Mouse (Mus musculus) heart, postnatal 36 days (tissue): ENCODE measurements around the gene Gm20388. TPM values are rescaled to one million over a fixed set of nuclear protein-coding genes. Genes with fewer than 3 reads are reported as not detected.

ENCODE experiments used
- DNase-seq, 2 experiments: peaks; one replicate each; pipeline ENCODE4 v3.0.0; 2021 to 2022
- intact Hi-C: fragments of 180-260 bp; cut with DNase I; formaldehyde crosslinking; loops from one replicate; pipeline ENCODE4 v1.15.1; 2025
- total RNA-seq, 2 experiments: library from RNA; stranded (reverse); gene quantifications; 2 replicates each; pipeline ENCODE4 v1.2.3; 2021

Gene Gm20388
- total RNA-seq, 2 experiments from 2014 or later: 3.5 to 4.9 TPM

DNA sequence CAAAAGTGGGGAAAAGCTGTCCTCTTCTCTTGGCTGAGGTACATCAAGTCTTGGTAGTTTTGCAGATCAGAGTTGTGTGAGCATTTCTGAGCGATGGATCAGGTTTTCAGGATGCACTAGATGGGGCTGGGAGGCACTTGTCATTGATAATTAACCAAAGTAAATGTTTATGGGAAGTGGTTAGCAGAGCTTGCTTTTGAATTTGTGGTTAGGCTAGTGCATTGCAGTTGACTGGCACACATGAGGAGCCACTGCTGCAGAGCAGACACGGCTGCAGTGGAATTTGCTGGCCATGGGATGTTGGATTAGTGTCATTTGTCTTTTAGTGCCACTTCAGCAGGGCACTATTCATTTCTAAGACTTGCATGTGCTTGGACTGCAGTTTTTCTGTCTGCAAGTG, 3.5 kb downstream of the Gm20388 start:
- intact Hi-C loops: no loop called here
- no peak for DNase-seq

DNA sequence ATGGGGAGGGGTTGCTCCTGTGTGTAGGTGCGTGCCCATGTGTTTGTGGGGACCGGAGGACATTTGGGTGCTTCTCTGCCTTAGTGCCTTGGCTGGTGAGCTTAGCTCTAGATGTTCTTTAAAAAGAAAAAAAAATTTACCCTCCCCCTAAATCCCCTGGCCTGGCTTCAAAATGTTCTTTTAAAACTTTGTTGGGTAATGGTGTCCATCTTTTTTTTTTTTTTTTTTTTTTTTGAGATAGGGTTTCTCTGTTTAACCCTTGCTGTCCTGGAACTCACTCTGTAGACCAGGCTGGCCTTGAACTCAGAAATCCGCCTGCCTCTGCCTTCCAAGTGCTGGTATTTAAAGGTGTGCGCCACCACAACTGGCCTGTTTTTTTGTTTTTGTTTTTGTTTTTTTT, 4.7 kb downstream of the Gm20388 start:
- intact Hi-C loops: no loop called here
- DNase-seq: no peak

DNA sequence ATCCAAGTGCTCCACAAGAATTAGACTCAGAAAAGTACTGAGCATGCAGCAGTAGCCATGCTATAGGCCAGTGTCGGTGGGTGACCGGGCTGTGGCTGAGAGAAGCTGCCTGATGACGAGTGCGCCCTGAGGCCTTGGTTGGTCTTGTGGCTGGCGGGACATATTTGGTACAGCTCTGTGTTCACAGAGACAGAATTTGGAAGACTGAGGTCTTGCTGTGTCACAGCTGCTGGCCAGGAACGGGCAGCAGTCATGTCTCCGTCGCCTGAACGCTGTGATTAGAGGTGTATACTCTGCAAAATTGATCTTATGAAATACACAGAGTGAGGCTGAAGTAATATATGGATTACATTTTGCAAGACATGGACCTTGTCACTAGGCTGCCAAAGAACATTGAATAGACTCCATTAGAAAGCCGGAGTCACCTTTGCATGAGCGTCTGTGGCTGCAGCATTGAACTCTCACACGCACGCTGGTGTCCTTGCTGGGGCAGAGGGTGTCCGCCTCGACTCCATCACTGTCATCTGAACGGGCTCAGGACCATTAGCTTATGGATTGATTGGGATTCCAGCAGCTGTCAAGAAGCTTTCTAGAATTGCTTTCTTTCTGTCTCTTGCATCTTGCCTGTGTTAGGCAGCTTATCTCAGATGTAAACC, 5.7 kb downstream of the Gm20388 start:
- DNase-seq: no peak
- intact Hi-C loops: no loop called here

DNA sequence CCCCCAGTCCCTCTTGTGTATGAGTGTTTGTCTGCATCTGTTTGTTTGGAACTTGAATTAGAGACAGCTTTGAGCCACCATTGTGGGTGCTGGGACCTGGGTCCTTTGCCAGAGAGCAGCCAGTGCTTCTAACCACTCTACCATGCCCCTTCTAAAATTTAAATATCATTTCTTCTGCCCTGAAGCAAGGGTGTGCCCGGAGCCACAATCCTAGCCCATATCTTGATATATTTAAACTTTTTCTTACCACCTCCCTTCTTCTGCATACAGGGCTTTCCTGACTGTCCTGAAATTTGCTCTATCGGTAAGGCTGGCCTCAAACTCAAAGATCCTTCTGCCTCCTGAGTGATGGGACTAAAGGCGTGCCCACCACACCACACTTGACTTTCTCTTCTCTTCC, 6.8 kb downstream of the Gm20388 start:
- no peak for DNase-seq
- intact Hi-C loops: no loop called here

DNA sequence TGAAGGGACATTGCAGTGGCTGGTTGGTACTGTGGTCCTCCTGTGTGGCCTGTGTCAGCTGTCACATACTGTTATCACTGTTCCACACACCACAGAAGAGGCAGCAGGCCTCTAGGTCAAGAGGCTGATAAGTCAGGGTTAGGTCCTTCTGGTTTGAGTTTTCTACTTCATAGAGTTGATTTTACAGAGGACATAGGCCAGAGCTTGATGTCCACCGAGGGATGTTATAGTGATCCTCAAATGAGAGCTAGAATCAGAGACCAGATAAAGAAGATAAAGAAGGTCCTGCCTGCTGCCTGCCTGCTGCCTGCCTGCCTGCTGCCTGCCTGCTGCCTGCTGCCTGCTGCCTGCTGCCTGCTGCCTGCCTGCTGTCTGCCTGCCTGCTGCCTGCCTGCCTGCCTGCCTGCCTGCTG, 7.5 kb downstream of the Gm20388 start:
- no peak for DNase-seq
- intact Hi-C loops: no loop called here

DNA sequence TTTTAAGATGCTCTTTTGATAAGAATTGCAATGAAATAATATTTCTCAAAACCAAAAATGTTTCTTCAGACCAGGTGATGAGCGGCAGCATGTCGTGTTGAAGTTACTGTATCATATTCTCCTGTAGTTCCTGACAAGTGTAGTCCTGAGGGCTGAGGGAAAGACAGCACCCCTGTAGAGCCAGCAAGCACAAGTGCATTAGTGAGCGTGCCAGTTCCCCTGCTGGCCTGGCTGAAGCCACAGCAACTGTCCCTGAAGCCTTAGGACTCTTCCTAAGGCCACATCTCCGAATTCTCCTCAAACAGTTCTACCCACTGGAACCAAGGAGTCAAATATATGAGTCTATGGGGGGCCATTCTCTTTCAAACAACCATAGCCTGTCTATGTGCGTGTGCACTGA, 12.6 kb downstream of the Gm20388 start:
- intact Hi-C loops: no loop called here

DNA sequence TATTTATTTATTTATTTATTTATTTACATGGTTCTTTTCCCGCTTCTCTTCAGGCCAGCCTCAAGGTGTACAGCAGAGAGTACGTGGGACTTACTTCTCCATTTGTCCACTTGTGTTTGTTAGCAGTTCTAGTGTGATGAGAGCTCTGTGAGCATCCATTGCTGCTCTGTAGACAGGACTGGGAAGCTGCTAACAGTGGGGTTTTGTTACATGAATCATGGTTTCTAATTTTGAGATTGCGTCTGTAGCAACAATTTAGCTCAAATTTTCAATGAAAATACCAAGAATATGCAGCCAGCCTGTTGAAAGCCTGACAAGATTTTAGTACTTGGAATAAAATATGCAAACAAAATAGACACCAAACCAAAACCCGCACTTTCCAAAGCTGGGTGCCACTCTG, 14.8 kb downstream of the Gm20388 start:
- no peak for DNase-seq
- intact Hi-C loops: loop anchor here (5.0 kb wide), 1 partner anchor 228 kb away; no protein-coding TSS in a partner anchor

More for the DNA sequence above, 12.6 kb downstream of the Gm20388 start:
- no peak for DNase-seq

DNA sequence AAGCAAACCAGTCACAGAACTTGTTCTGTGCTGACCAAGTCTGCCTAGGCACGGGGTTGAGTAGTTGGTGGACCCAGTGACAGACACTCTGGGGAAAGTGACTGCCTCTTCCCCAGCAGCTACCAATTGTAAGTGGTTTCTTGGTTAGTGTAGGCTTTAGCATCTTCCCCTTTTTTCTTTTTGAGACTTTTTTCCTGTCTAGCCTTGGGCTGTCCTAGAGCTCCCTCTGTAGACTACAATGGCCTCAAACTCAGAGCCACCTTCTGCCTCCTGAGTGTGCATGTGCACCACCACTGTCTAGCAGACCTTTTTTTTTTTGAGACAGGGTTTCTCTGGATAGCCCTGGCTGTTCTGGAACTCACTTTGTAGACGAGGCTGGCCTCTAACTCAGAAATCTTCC, 15.8 kb downstream of the Gm20388 start:
- no peak for DNase-seq
- intact Hi-C loops: loop anchor here (2.0 to 5.0 kb wide), 2 partner anchors 40 to 229 kb away; no protein-coding TSS in a partner anchor

DNA sequence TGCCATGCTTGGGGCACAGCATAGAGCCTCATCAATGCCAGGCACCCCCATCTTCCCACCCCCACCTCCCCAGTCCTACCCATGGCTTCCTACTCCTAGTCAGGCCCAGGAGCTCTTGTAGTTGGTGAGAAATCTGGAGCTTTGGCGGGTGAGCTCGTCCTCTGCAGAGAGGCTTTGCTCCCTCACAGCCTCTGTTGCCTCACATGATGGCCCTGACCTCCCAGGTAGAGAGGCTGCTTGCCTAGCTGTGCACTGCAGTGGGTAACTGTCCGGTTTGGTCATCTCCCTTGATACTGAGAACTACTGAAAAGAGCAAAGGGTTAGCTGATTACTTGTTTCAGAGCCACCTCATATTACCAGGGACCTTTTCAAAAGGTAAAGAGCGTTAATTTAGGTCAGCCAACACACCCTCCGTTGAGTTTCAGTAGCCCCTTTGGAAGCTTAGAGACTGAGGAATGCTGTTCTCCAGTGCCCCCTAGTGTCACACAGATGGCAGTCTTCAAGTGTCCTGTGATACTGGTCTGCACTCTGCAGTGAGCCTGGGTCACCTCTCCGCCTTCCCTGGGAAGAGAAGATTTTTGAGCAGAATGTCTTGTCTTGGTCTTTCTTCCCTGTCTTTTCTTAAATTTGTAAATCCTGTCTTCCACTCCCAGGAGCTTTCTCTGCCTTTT, 16.9 kb downstream of the Gm20388 start:
- DNase-seq: peak; percentile 33 to 48
- intact Hi-C loops: loop anchor here (1.0 to 5.0 kb wide), 3 partner anchors 41 to 230 kb away; no protein-coding TSS in a partner anchor

DNA sequence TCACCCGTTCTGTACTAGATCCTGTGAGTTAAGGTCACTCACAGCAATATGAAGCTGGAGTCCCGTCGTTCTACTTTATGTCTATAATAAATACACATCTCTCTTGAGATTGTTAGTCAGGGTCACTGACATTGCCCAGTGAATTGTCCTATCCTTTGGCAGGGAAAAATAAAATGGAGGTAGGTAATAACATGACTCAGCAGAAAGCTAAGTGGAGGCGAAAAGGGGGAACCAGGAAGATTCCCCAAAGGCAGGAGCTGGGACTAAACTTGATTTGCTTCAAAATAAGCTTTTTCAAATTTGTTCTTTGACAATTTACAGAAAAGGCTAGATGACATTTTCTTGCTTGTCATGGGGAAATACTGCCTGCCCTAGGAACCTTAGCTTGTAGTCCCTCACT, 20.7 kb downstream of the Gm20388 start:
- DNase-seq: no peak
- intact Hi-C loops: no loop called here

DNA sequence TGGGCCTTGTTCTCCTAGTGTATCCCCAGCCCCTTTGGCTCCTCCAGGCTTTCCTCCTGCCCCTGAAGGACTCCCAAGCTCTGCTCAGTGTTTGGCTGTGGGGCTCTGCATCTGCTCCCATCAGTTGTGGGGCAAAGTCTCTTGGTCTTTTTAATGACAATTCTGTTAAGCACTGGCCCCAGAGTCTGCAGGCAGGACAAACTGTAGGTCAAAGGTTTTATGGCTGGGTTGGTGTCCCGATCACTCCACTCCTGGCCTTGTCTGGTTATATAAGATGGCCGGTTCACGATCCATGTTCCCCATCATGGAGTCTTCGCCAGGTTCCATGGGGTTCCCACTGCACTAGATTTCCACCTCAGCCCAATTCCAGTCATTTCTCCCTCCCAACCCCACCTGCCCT, 23.0 kb downstream of the Gm20388 start:
- no peak for DNase-seq
- intact Hi-C loops: no loop called here

DNA sequence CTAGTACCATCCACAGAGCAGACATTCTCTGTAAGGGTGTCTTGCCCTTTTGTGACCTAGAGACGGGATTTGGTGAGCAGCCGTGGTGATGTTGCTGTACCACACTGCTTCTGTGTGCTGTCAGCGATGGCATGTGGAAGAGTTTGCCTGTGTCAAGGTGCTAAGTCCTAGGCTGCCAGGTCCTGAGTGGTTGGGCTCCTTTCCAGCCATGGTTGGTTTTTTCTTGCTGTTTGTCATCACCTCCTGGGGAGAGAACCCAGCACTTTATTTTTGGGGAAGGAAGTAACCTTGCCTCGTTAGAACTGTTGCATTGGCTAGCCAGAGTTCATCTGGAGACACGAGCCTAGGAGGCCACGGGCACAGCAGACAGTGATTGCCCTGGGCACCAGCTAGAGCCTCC, 24.9 kb downstream of the Gm20388 start:
- intact Hi-C loops: no loop called here
- DNase-seq: peak; percentile 30 to 41

DNA sequence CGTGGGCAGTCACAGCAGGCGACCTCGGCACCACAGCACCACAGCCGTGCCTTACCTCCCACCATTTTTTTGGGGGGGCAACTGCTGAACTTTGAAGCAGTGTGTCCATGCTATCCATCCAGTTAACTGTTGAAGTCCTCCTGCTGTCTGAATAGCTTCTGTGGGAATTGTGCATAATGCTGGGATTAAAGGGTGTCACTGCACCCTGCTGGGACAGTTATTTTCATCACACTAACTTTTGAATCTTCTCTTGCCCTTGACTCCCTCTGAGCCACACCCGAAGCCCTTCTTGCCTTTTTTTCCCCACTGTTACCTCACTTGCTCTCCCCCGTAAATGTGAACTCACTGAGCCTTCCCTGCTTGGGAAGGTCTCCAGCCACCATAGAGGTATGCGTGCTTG, 27.8 kb downstream of the Gm20388 start:
- intact Hi-C loops: no loop called here

DNA sequence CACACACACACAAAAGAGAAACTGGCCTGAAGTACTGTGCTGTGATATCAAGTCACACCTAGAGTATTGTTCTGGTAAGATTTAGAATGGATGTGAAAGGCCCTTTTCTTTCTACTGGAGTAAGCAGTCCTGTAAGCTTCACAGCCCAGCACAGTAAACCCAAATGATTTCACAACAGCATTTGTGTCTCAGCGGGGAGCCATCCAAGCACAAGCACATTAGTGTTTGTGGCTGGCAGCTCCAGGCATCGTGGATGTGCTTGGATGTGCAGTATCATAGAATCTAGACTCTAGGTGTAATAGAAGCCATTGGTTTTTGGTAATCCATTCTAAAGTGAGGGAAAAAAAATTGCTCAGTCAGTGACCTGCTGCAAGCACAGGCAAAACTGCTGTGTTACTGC, 28.7 kb downstream of the Gm20388 start:
- intact Hi-C loops: no loop called here
- no peak for DNase-seq

More for the DNA sequence above, 27.8 kb downstream of the Gm20388 start:
- DNase-seq: no peak

DNA sequence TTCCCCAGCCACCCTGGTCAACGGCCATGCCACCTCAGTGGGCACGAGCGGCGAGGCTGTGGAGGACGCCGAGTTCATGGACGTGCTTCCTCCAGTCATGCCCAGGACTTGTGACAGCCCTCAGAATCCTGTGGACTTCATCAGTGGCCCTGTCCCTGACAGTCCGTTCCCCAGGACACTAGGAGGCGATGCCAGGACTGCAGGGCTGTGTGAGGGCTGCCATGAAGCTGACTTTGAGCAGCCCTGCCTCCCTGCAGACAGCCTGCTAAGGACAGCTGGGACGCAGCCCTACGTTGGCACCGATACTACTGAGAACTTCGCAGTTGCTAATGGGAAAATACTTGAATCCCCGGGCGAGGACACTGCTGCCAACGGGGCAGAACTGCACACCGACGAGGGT, 30.8 kb downstream of the Gm20388 start:
- DNase-seq: no peak
- intact Hi-C loops: no loop called here

DNA sequence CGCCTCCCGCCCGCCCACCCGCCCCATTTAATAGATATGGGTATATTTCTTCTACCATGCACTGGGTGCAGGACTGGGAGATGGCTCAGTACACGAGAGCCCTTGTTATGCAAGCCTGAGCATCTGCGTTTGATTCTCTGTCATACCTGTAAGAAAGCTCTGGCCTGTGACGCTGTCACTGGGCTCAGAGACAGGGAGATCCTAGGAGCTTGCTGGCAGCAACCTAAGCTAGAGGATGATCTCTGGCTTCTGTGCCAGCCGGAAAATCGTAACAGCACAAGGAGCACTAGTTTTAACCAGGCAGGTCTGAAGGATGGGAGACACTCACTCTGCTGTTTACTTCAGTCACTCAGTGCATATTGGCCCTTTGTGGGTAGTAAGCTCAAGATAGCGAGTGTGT, 33.0 kb downstream of the Gm20388 start:
- intact Hi-C loops: loop anchor here (1.0 to 2.0 kb wide), 2 partner anchors 127 to 135 kb away; no protein-coding TSS in a partner anchor
- DNase-seq: no peak

DNA sequence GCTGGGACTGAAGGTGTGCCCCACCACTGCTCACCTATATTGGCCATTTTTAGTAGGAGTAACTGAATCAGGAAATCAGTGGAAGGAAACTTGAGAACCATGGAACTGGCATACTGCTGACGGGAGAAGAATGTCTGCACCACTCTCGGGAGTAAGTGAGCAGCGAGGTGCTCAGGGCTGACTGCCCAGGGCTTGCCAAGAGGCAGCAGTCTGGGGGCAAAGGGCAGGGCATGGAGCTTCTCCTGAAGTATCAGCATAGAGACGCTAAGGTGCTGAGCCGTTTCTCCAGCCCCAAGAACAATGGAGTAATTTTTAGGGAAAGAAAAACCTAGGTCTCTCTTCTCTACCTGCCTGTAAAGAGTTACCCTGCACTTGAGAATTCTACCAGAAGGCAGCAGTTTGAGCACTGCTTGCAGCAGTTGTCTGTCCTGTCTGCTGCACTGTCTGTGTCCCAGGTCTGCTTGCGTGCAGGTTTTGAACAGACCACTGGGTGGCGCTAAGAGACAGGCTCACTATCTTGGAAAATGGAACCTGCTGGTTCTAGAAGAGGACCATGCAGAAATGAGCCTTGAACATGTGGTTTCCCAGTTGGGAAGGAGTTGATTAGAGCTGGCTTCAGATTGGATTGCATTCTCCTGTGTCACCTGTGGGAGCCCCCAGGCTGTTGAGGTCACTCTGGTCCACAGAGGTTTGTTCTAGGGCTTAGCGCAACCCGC, 33.6 kb downstream of the Gm20388 start:
- peak; percentile 76 to 81 for DNase-seq
- intact Hi-C loops: loop anchor here (1.0 to 2.0 kb wide), 2 partner anchors 127 to 134 kb away; no protein-coding TSS in a partner anchor

DNA sequence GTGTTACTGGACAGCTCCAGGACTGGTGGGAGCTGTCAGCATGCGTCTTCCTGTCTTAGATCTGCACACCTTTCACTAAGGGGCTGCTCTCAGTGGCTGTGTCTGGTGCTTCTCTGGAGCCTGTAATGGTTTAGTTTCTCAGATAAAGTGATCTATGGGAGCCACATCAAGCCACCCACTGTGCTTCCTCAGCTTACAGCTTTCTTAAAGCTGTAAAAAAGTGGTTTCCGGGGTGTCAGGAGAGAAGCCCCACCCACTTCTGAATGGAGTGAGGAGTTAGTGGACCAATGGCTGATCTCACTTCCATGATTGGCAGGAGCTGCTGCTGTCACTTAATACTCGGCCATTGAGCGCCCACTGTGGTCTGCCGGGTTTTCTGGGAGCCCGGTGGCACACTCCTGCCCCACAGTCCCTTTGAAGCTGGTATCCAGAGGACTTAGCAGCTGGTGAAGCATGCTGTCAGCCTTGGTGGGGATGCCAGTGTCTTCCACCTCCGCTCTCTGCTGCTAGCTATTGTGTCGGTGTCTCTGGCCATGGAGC, 35.8 kb downstream of the Gm20388 start:
- DNase-seq: no peak
- intact Hi-C loops: loop anchor here (5.0 kb wide), 1 partner anchor 41 kb away; no protein-coding TSS in a partner anchor

DNA sequence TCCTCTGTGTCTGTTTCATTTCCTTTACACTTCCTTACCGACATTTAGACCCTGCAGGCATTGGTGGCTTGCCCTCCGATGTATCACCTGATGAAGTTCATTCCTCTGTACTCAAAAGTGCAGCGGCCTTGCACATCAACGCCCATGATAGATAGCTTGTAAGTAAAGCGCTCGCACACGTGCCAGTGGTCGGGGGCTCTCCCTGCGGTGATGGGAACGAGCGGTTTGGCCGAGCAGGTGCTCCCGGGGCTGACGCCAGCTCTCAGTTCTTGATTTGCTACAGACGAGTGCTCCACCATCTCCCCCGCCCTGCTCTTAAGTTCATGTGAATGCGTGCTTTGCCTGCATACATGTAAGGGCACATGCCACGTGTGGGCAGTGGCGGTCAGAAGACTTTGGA, 37.0 kb downstream of the Gm20388 start:
- intact Hi-C loops: loop anchor here (5.0 kb wide), 1 partner anchor 40 kb away; no protein-coding TSS in a partner anchor
- DNase-seq: no peak

DNA sequence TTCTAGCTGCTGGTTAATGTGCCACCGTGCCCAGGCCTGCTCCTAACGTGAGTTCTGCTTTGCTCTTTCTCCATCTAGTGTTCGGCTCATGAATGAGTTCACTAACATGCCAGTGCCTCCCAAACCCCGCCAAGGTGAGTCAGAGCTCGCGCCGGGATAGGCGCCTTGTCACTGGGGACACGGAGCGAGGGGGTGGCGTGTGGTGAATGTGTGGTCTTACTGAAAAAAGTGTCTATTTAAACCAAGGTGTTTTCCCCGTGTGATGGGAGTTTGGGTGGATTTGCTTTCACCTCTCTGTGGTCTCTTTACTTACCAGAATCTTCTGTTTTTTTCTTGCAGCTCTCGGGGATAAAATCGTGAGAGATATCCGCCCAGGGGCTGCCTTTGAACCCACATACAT, 37.7 kb downstream of the Gm20388 start:
- intact Hi-C loops: loop anchor here (5.0 kb wide), 1 partner anchor 39 kb away; no protein-coding TSS in a partner anchor

DNA sequence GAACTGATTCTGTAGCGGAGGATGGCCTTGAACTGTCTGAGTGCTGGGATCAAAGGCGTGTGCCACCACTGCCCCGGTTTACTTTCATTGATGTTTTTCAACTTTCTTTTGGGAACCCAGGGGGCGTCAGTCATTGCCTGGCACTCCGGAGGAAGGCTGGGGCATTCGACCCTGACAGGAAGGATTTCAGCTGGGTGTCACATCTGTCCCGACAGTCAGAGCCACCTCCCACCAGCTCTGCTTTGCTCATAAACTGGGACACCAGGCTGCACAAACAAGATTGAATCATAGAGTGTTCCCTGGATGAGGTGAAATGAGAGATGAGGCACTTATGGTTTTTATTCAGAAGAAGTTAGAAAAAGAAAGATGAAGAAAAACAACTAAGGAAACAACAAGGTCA, 41.6 kb downstream of the Gm20388 start:
- DNase-seq: no peak
- intact Hi-C loops: no loop called here

More for the DNA sequence above, 37.7 kb downstream of the Gm20388 start:
- DNase-seq: no peak
